Mouse (Mus musculus) G1E (cell line): ENCODE data around the gene Bex4.
"Not testable (repeated sequence)": the region's sequence is repeated elsewhere in the genome, so short reads cannot be mapped to it uniquely, and the experiment has no call there.

ENCODE experiments used
- CTCF ChIP-seq: IDR thresholded peaks from 2 replicates; pipeline ENCODE4 v1.5.1; 2012; ENCODE audit warnings: low read depth, low read length, inconsistent platforms, mixed read lengths
- GATA1 ChIP-seq: IDR thresholded peaks from 2 replicates; pipeline ENCODE4 v1.6.1; 2012; ENCODE audit warnings: borderline replicate concordance, low read length, inconsistent platforms, mixed read lengths
- TAL1 ChIP-seq: conservative IDR thresholded peaks from 2 replicates; pipeline ENCODE4 v1.6.1; 2012; ENCODE audit warnings: low read depth, low read length, inconsistent platforms, mixed read lengths

- TF ChIP-seq CTCF, GATA1, TAL1: not testable (repeated sequence)
Measured at GRCm38 (mm10) chrX:136139640-136140004, 826 bp downstream of the Bex4 start.
